Mouse (Mus musculus): Measurements from ENCODE around the gene Cbs. TPM values are rescaled to one million over a fixed set of nuclear protein-coding genes. Genes with fewer than 3 reads are reported as not detected.

Cbs gene
- polyA plus RNA-seq, 1 experiment from 2014 or later: 3.9 TPM

GRCm38 (mm10) chr17:31606424-31606823 is 30.6 kb downstream of the Cbs start:
- Histone ChIP-seq H3K36me3 (ENCODE audit: control insufficient read depth, insufficient read depth, low read length) (peaks cover 13% of the 10 kb centered on the region), H3K9me3 (ENCODE audit: control insufficient read depth, low read length) (no peaks in the 10 kb centered on the region), H3K4me2 (ENCODE audit: low read depth, low read length) (no peak overlapping the region), H3K9ac (ENCODE audit: low read length) (no peak overlapping the region), H3K27me3 (ENCODE audit: control insufficient read depth, insufficient read depth, low read depth, low read length) (no peaks in the 10 kb centered on the region), H3K4me1 (replicated peaks; ENCODE audit: control insufficient read depth, insufficient read depth, low read length) (no peaks in the 10 kb centered on the region), H3K4me3 (ENCODE audit: low read length) (no peak overlapping the region), H3K27ac (ENCODE audit: low read length) (no peak overlapping the region)
- 82% methylated on average over 7 of the region's 7 CpGs for WGBS
- ATAC-seq (ENCODE audit: low read depth): no peak

GRCm38 (mm10) chr17:31598593-31598992 is 38.4 kb downstream of the Cbs start:
- Histone ChIP-seq H3K36me3 (ENCODE audit: control insufficient read depth, insufficient read depth, low read length) (peaks cover 14% of the 10 kb centered on the region), H3K4me3 (ENCODE audit: low read length) (no peak overlapping the region), H3K9me3 (ENCODE audit: control insufficient read depth, low read length) (no peaks in the 10 kb centered on the region), H3K27me3 (ENCODE audit: control insufficient read depth, insufficient read depth, low read depth, low read length) (no peaks in the 10 kb centered on the region), H3K27ac (ENCODE audit: low read length) (no peak overlapping the region), H3K4me1 (replicated peaks; ENCODE audit: control insufficient read depth, insufficient read depth, low read length) (no peaks in the 10 kb centered on the region), H3K9ac (ENCODE audit: low read length) (no peak overlapping the region), H3K4me2 (ENCODE audit: low read depth, low read length) (no peak overlapping the region)
- ATAC-seq (ENCODE audit: low read depth): no peak
- WGBS: 86% methylated on average over 8 of the region's 8 CpGs

- Histone ChIP-seq H3K27me3 (ENCODE audit: control insufficient read depth, insufficient read depth, low read depth, low read length) (no peaks in the 10 kb centered on the region), H3K4me3 (ENCODE audit: low read length) (no peak overlapping the region), H3K27ac (ENCODE audit: low read length) (no peak overlapping the region), H3K4me2 (ENCODE audit: low read depth, low read length) (no peak overlapping the region), H3K4me1 (replicated peaks; ENCODE audit: control insufficient read depth, insufficient read depth, low read length) (no peaks in the 10 kb centered on the region), H3K9me3 (ENCODE audit: control insufficient read depth, low read length) (no peaks in the 10 kb centered on the region), H3K36me3 (ENCODE audit: control insufficient read depth, insufficient read depth, low read length) (peaks cover 14% of the 10 kb centered on the region), H3K9ac (ENCODE audit: low read length) (no peak overlapping the region)
- ATAC-seq (ENCODE audit: low read depth): no peak
- 85% methylated on average over 9 of the region's 9 CpGs for WGBS
Observed at GRCm38 (mm10) chr17:31597957-31598356, 39.1 kb downstream of the Cbs start.

- 67% methylated on average over 5 of the region's 5 CpGs for WGBS
- Histone ChIP-seq H3K27me3 (ENCODE audit: control insufficient read depth, insufficient read depth, low read depth, low read length) (no peaks in the 10 kb centered on the region), H3K27ac (ENCODE audit: low read length) (no peak overlapping the region), H3K9me3 (ENCODE audit: control insufficient read depth, low read length) (no peaks in the 10 kb centered on the region), H3K4me3 (ENCODE audit: low read length) (no peak overlapping the region), H3K4me2 (ENCODE audit: low read depth, low read length) (no peak overlapping the region), H3K36me3 (ENCODE audit: control insufficient read depth, insufficient read depth, low read length) (peaks cover 31% of the 10 kb centered on the region), H3K9ac (ENCODE audit: low read length) (no peak overlapping the region), H3K4me1 (replicated peaks; ENCODE audit: control insufficient read depth, insufficient read depth, low read length) (no peaks in the 10 kb centered on the region)
- no peak for ATAC-seq (ENCODE audit: low read depth)
Observed at GRCm38 (mm10) chr17:31595077-31595476, 42.0 kb downstream of the Cbs start.

- Histone ChIP-seq H3K9me3 (ENCODE audit: control insufficient read depth, low read length) (no peaks in the 10 kb centered on the region), H3K4me3 (ENCODE audit: low read length) (no peak overlapping the region), H3K36me3 (ENCODE audit: control insufficient read depth, insufficient read depth, low read length) (peaks cover 30% of the 10 kb centered on the region), H3K27me3 (ENCODE audit: control insufficient read depth, insufficient read depth, low read depth, low read length) (no peaks in the 10 kb centered on the region), H3K9ac (ENCODE audit: low read length) (no peak overlapping the region), H3K4me1 (replicated peaks; ENCODE audit: control insufficient read depth, insufficient read depth, low read length) (no peaks in the 10 kb centered on the region), H3K27ac (ENCODE audit: low read length) (no peak overlapping the region), H3K4me2 (ENCODE audit: low read depth, low read length) (no peak overlapping the region)
- ATAC-seq (ENCODE audit: low read depth): no peak
- 64% methylated on average over 7 of the region's 7 CpGs for WGBS
Observed at GRCm38 (mm10) chr17:31594590-31594989, 42.4 kb downstream of the Cbs start.

- Histone ChIP-seq H3K27ac (ENCODE audit: low read length) (no peak overlapping the region), H3K4me2 (ENCODE audit: low read depth, low read length) (no peak overlapping the region), H3K4me3 (ENCODE audit: low read length) (no peak overlapping the region), H3K36me3 (ENCODE audit: control insufficient read depth, insufficient read depth, low read length) (peaks cover 33% of the 10 kb centered on the region), H3K9ac (ENCODE audit: low read length) (no peak overlapping the region), H3K9me3 (ENCODE audit: control insufficient read depth, low read length) (no peaks in the 10 kb centered on the region), H3K4me1 (replicated peaks; ENCODE audit: control insufficient read depth, insufficient read depth, low read length) (no peaks in the 10 kb centered on the region), H3K27me3 (ENCODE audit: control insufficient read depth, insufficient read depth, low read depth, low read length) (no peaks in the 10 kb centered on the region)
- ATAC-seq (ENCODE audit: low read depth): no peak
- 86% methylated on average over 11 of the region's 11 CpGs for WGBS
Observed at GRCm38 (mm10) chr17:31590846-31591245, 46.2 kb downstream of the Cbs start.

GRCm38 (mm10) chr17:31588726-31589125 is 48.3 kb downstream of the Cbs start:
- H3K36me3 ChIP-seq (ENCODE audit: control insufficient read depth, insufficient read depth, low read length): peaks cover 33% of the 10 kb centered on the region

GRCm38 (mm10) chr17:31588115-31588514 is 48.9 kb downstream of the Cbs start:
- H3K27me3 ChIP-seq (ENCODE audit: control insufficient read depth, insufficient read depth, low read depth, low read length): no peaks in the 10 kb centered on the region

More at GRCm38 (mm10) chr17:31588726-31589125, 48.3 kb downstream of the Cbs start:
- ATAC-seq (ENCODE audit: low read depth): no peak
- H3K4me1 ChIP-seq (replicated peaks; ENCODE audit: control insufficient read depth, insufficient read depth, low read length): no peaks in the 10 kb centered on the region
- H3K27ac ChIP-seq (ENCODE audit: low read length): no peak overlapping the region
- H3K4me3 ChIP-seq (ENCODE audit: low read length): no peak overlapping the region
- no peak overlapping the region for H3K9ac ChIP-seq (ENCODE audit: low read length)
- 76% methylated on average over 4 of the region's 4 CpGs for WGBS
- no peaks in the 10 kb centered on the region for H3K9me3 ChIP-seq (ENCODE audit: control insufficient read depth, low read length)
- H3K27me3 ChIP-seq (ENCODE audit: control insufficient read depth, insufficient read depth, low read depth, low read length): no peaks in the 10 kb centered on the region
- no peak overlapping the region for H3K4me2 ChIP-seq (ENCODE audit: low read depth, low read length)

GRCm38 (mm10) chr17:31583781-31584180 is 53.3 kb downstream of the Cbs start:
- no peak overlapping the region for H3K27ac ChIP-seq (ENCODE audit: low read length)
- no peak overlapping the region for H3K9ac ChIP-seq (ENCODE audit: low read length)
- peaks cover 8% of the 10 kb centered on the region; the same call in 1 of the 2 replicates for H3K36me3 ChIP-seq (ENCODE audit: control insufficient read depth, insufficient read depth, low read length)
- no peak overlapping the region for H3K4me3 ChIP-seq (ENCODE audit: low read length)
- H3K9me3 ChIP-seq (ENCODE audit: control insufficient read depth, low read length): no peaks in the 10 kb centered on the region
- WGBS: 83% methylated on average over 6 of the region's 6 CpGs
- no peaks in the 10 kb centered on the region for H3K27me3 ChIP-seq (ENCODE audit: control insufficient read depth, insufficient read depth, low read depth, low read length)
- ATAC-seq (ENCODE audit: low read depth): no peak
- H3K4me2 ChIP-seq (ENCODE audit: low read depth, low read length): no peak overlapping the region
- H3K4me1 ChIP-seq (replicated peaks; ENCODE audit: control insufficient read depth, insufficient read depth, low read length): no peaks in the 10 kb centered on the region

More at GRCm38 (mm10) chr17:31588115-31588514, 48.9 kb downstream of the Cbs start:
- Histone ChIP-seq H3K4me1 (replicated peaks; ENCODE audit: control insufficient read depth, insufficient read depth, low read length) (no peaks in the 10 kb centered on the region), H3K27ac (ENCODE audit: low read length) (no peak overlapping the region), H3K4me2 (ENCODE audit: low read depth, low read length) (no peak overlapping the region), H3K9me3 (ENCODE audit: control insufficient read depth, low read length) (no peaks in the 10 kb centered on the region), H3K4me3 (ENCODE audit: low read length) (no peak overlapping the region), H3K36me3 (ENCODE audit: control insufficient read depth, insufficient read depth, low read length) (peaks cover 33% of the 10 kb centered on the region), H3K9ac (ENCODE audit: low read length) (no peak overlapping the region)
- ATAC-seq (ENCODE audit: low read depth): no peak
- 74% methylated on average over 7 of the region's 7 CpGs for WGBS

GRCm38 (mm10) chr17:31583185-31583584 is 53.9 kb downstream of the Cbs start:
- peaks cover 2% of the 10 kb centered on the region; the same call in 1 of the 2 replicates for H3K36me3 ChIP-seq (ENCODE audit: control insufficient read depth, insufficient read depth, low read length)
- no peaks in the 10 kb centered on the region for H3K27me3 ChIP-seq (ENCODE audit: control insufficient read depth, insufficient read depth, low read depth, low read length)
- no peaks in the 10 kb centered on the region for H3K4me1 ChIP-seq (replicated peaks; ENCODE audit: control insufficient read depth, insufficient read depth, low read length)
- H3K4me3 ChIP-seq (ENCODE audit: low read length): no peak overlapping the region
- ATAC-seq (ENCODE audit: low read depth): no peak
- no peak overlapping the region for H3K4me2 ChIP-seq (ENCODE audit: low read depth, low read length)
- H3K9me3 ChIP-seq (ENCODE audit: control insufficient read depth, low read length): no peaks in the 10 kb centered on the region
- 55% methylated on average over 3 of the region's 3 CpGs for WGBS
- H3K9ac ChIP-seq (ENCODE audit: low read length): no peak overlapping the region
- no peak overlapping the region for H3K27ac ChIP-seq (ENCODE audit: low read length)
